Mouse (Mus musculus) stomach, postnatal 0 days (tissue): Measurements from ENCODE around the gene 1700067K01Rik. TPM values are rescaled to one million over a fixed set of nuclear protein-coding genes. Genes with fewer than 3 reads are reported as not detected.

Experiments
- ATAC-seq: fragments of 200-750 bp; cut with Nextera tagmentation; 2 replicates; pipeline ENCODE4 v1.8.0; 2017; ENCODE audit not compliant: low FRiP score, low TSS enrichment
- DNase-seq: peaks from one replicate; pipeline ENCODE4 v3.0.0-alpha.2; 2016; ENCODE audit warnings: low spot score
- H3K27ac ChIP-seq: fragments of 300-500 bp; sonication (generic); replicated peaks from 2 replicates; pipeline ENCODE4 v1.5.1; 2014; ENCODE audit warnings: mild to moderate bottlenecking, control low read depth
- H3K27me3 ChIP-seq: fragments of 300-500 bp; sonication (generic); 2 replicates; pipeline ENCODE4 v1.6.1; 2014; ENCODE audit warnings: low read length; ENCODE audit not compliant: control insufficient read depth, insufficient read depth
- H3K36me3 ChIP-seq: fragments of 300-500 bp; sonication (generic); 2 replicates; pipeline ENCODE4 v1.6.1; 2014; ENCODE audit warnings: low read length, mixed read lengths; ENCODE audit not compliant: control insufficient read depth, insufficient read depth
- H3K4me1 ChIP-seq: fragments of 300-500 bp; sonication (generic); replicated peaks from 2 replicates; pipeline ENCODE4 v1.6.1; 2014; ENCODE audit warnings: antibody characterized with exemption; ENCODE audit not compliant: control insufficient read depth, insufficient read depth
- H3K4me2 ChIP-seq: fragments of 300-500 bp; sonication (generic); replicated peaks from 2 replicates; pipeline ENCODE4 v1.6.1; 2014; ENCODE audit warnings: low read depth, mild to moderate bottlenecking, control low read depth, moderate library complexity
- H3K4me3 ChIP-seq: fragments of 300-500 bp; sonication (generic); 2 replicates; pipeline ENCODE4 v1.5.1; 2014; ENCODE audit warnings: low read depth, low read length, control low read depth
- H3K9ac ChIP-seq: fragments of 300-500 bp; sonication (generic); 2 replicates; pipeline ENCODE4 v1.6.1; 2014; ENCODE audit warnings: mild to moderate bottlenecking, low read length, control low read depth, mixed read lengths
- H3K9me3 ChIP-seq: fragments of 300-500 bp; sonication (generic); 2 replicates; pipeline ENCODE4 v1.6.1; 2016; ENCODE audit warnings: low read length; ENCODE audit not compliant: control insufficient read depth
- CTCF ChIP-seq: IDR thresholded peaks from 2 replicates; pipeline ENCODE4 v1.5.1; 2016; ENCODE audit warnings: antibody characterized with exemption, low read depth, mild to moderate bottlenecking, moderate library complexity
- EP300 ChIP-seq: optimal IDR thresholded peaks from 2 replicates; pipeline ENCODE3; 2016; ENCODE audit warnings: antibody characterized with exemption
- WGBS: fragments of 180-500 bp; shearing (Covaris S2); extraction: QIAGEN DNeasy Blood & Tissue Kit; methylation state at CpG from one replicate; pipeline ENCODE4 v1.1.7; 2014; 5-methylcytosine and 5-hydroxymethylcytosine counted together
- polyA plus RNA-seq: library from polyadenylated mRNA; unstranded; fragments of >200 nt; fragmentation: Nextera tagmentation; extraction: Ambion mirVana; gene quantifications from 2 replicates; pipeline ENCODE4 v1.2.1, GENCODE M21; 2015

1700067K01Rik gene
- polyA plus RNA-seq, 1 experiment from 2014 or later = 0.36 TPM

GRCm38 (mm10) chr8:83997511-83998141 is 3.7 kb upstream of the 1700067K01Rik start, which contains the start of gene Samd1:
TSS of gene Samd1 (plus strand) at chr8:83997672.
- ATAC-seq (0 out of 2 replicates have a peak, but pooled peaks have one; percentile 3), DNase-seq (peak; percentile 58)
- TF ChIP-seq CTCF (no peak), EP300 (no peak)
- Histone ChIP-seq H3K4me1 (peaks cover 10% of the 10 kb centered on the region), H3K27me3 (no peaks in the 10 kb centered on the region), H3K9ac (peak within 1 kb of the TSS; percentile 66), H3K4me2 (peak within 1 kb of the TSS; percentile 92), H3K27ac (peak within 1 kb of the TSS; percentile 92), H3K9me3 (no peaks in the 10 kb centered on the region), H3K36me3 (peaks cover 6% of the 10 kb centered on the region; the same call in 1 of the 2 replicates), H3K4me3 (peak within 1 kb of the TSS; percentile 71)
- under 1% methylated on average over 45 of the region's 112 CpGs for WGBS

GRCm38 (mm10) chr8:83998231-83999056 is 2.9 kb upstream of the 1700067K01Rik start:
- H3K9ac ChIP-seq = peak overlapping the region; percentile 66
- peaks cover 6% of the 10 kb centered on the region; the same call in 1 of the 2 replicates for H3K36me3 ChIP-seq
- H3K27me3 ChIP-seq = no peaks in the 10 kb centered on the region
- peaks cover 10% of the 10 kb centered on the region for H3K4me1 ChIP-seq
- WGBS = 1% methylated on average over 75 of the region's 92 CpGs
- H3K4me3 ChIP-seq = peak overlapping the region; percentile 63
- H3K9me3 ChIP-seq = no peaks in the 10 kb centered on the region
- DNase-seq = peak; percentile 65
- TF ChIP-seq CTCF (peak; percentile 66), EP300 (no peak)
- ATAC-seq = peak; percentile 27
- peak overlapping the region; percentile 92 for H3K27ac ChIP-seq
- H3K4me2 ChIP-seq = peak overlapping the region; percentile 92

GRCm38 (mm10) chr8:83999057-83999705 is 2.1 kb upstream of the 1700067K01Rik start:
- H3K27me3 ChIP-seq = no peaks in the 10 kb centered on the region
- TF ChIP-seq EP300 (no peak), CTCF (no peak)
- no peak for DNase-seq
- H3K9ac ChIP-seq = 0 out of 2 replicates have a peak overlapping the region, but pooled peaks have one; percentile 66
- H3K4me3 ChIP-seq = peak overlapping the region; percentile 63; the same call in 1 of the 2 replicates
- peaks cover 6% of the 10 kb centered on the region; the same call in 1 of the 2 replicates for H3K36me3 ChIP-seq
- 55% methylated on average over 16 of the region's 16 CpGs for WGBS
- H3K4me2 ChIP-seq = peak overlapping the region; percentile 92
- ATAC-seq = no peak
- no peaks in the 10 kb centered on the region for H3K9me3 ChIP-seq
- H3K4me1 ChIP-seq = peaks cover 10% of the 10 kb centered on the region
- no peak overlapping the region for H3K27ac ChIP-seq

DNA sequence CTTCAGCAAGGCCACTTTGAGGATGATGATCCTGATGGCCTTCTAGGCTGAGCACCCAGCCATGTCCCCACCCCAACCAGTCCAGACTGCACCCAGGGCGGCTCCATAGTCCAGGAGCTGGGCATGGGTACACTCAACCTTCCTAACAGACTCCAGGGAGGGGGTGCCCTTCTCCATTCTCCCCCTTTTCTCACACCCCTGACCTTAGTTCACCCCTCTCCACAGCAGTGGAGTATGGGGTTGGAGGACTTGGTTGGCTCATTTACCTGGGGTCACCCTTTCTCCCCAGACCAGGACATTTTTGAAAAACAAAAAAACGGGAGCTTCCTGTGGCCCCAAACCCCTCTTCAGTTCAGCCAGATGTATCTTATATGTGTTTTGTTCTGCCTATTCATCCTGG is 1.5 kb upstream of the 1700067K01Rik start:
- H3K4me1 ChIP-seq = peaks cover 13% of the 10 kb centered on the region
- H3K9ac ChIP-seq = no peak overlapping the region
- H3K4me2 ChIP-seq = no peak overlapping the region
- no peaks in the 10 kb centered on the region for H3K27me3 ChIP-seq
- H3K4me3 ChIP-seq = no peak overlapping the region
- H3K9me3 ChIP-seq = no peaks in the 10 kb centered on the region
- ATAC-seq (no peak), DNase-seq (no peak)
- H3K36me3 ChIP-seq = peaks cover 5% of the 10 kb centered on the region; the same call in 1 of the 2 replicates
- H3K27ac ChIP-seq = no peak overlapping the region
- WGBS = 95% methylated on average over 2 of the region's 2 CpGs
- no peak for TF ChIP-seq CTCF
- TF ChIP-seq EP300 = no peak

- Histone ChIP-seq H3K4me1 (peaks cover 13% of the 10 kb centered on the region), H3K27ac (no peak overlapping the region), H3K36me3 (0 out of 2 replicates have a peak, but pooled peaks cover 3% of the 10 kb centered on the region), H3K4me3 (no peak overlapping the region), H3K4me2 (no peak overlapping the region), H3K9me3 (no peaks in the 10 kb centered on the region), H3K9ac (no peak overlapping the region), H3K27me3 (no peaks in the 10 kb centered on the region)
- TF ChIP-seq CTCF (no peak), EP300 (no peak)
- DNase-seq (no peak), ATAC-seq (no peak)
- WGBS = 76% methylated on average over 12 of the region's 12 CpGs
Observed at GRCm38 (mm10) chr8:84002957-84003611, 1.8 kb downstream of the 1700067K01Rik start.
